Mouse (Mus musculus) ZHBTc4 (cell line): ENCODE results near the gene Tspan10.

Experiments
- DNase-seq: peaks from one replicate; pipeline ENCODE4 v3.0.0-alpha.2; 2011; ENCODE audit warnings: low read depth, low spot score

Tspan10 gene

DNA sequence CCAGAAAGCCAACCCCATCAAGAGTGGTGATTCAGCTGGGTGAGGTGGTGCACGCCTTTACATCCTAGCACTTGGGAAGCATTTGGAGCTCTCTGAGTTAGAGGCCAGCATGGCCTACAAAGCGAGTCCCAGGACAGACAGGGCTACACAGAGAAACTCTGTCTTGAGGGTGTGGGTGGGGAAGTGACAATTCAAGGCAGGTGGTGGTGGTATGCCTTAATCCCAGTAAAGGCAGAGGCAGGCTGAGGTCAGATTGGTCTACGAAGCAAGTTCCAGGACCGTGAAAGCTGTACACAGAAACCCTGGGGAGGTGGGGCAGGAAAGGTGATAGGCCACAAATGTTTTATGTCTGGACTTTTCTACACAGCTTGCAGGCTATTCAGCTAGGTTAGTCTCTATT is 12.5 kb downstream of the Tspan10 start:
- DNase-seq: no peak

DNA sequence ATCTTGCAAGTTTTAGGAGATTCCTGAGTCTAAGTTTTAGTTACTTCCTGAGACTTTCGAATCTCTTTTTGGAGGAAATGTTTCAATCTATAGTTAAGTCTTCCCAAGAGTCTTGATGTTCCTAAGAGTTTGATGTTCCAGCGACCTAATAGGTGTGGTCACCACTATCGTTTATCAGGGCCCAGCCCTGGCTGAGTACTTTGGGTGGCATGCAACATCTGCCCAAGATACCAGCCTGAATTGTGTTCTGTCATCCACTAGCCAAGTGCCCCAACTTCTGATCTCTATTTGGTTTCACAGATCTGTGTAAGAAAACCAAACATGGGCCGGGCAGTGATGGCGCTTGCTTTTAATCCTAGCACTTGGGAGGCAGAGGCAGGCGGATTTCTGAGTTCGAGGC is 13.0 kb downstream of the Tspan10 start:
- no peak for DNase-seq

DNA sequence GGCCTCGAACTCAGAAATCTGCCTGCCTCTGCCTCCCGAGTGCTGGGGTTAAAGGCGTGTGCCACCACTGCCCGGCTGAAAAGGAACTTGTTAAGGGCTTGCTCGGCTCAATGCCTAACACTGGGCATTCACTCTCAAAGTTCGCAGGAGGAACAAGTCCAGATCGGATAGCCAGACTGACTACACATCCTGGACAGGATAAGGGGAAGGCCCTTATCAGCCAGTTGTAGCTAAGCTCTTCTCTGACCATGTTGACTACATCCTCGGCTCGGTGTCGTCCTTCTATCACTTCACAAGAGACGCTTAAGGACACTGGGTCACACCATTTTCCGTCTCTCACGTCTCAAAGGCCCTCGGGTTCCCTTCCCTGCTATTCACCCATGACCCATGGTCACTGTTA is 14.9 kb downstream of the Tspan10 start:
- no peak for DNase-seq

DNA sequence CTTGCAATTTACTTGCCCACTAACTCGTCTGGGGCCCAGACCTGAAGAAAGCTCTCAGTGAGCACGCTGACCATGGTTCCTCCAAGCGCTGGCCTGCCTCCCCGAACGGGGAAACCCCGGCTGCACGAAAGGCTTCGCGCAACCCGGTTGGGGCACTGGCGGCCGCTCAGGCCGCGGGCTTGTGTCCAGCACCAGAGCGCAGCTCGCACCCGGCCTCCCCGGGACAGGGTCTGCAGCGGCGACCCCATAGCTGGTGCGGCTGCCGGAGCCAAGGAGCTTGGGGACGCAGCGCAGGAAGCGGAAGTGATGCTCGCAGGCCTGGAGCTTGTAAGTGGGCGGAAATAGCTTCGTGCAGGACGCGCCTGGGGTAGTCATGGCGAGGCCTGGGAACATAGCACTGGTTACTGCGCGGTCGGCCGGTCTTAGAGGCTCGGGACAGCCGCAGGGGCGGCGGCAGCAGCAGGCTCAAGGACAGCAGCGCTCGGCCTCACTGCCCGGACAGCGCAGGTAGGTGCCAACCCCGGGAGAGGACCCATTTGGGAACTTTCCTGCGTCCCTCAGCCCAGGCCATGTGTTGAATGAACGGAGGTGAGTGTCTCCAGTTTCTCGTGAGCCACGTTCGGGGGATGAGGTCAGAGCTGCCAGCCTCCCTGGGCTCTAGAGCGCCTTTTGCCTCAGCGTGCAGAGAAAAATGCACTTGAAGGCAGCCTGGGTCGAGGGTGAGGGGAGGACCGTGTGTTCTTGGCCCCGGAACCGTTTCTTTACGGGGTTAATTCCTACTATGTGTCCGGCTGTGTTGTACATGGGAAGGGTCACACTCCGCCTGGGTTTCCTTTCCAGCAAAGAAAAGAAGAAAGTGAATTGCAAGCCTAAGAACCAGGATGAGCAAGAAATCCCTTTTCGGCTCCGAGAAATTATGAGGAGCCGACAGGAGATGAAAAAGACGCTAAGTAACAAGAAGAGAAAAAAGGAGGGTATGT is 15.6 kb downstream of the Tspan10 start, which contains the start of the genes Oxld1 and Ccdc137:
Oxld1 (minus strand) TSS at position 297 of the 980 bp plus-strand sequence.
Ccdc137 (plus strand) TSS at position 344 of the 980 bp plus-strand sequence.
- peak; percentile 79 for DNase-seq

DNA sequence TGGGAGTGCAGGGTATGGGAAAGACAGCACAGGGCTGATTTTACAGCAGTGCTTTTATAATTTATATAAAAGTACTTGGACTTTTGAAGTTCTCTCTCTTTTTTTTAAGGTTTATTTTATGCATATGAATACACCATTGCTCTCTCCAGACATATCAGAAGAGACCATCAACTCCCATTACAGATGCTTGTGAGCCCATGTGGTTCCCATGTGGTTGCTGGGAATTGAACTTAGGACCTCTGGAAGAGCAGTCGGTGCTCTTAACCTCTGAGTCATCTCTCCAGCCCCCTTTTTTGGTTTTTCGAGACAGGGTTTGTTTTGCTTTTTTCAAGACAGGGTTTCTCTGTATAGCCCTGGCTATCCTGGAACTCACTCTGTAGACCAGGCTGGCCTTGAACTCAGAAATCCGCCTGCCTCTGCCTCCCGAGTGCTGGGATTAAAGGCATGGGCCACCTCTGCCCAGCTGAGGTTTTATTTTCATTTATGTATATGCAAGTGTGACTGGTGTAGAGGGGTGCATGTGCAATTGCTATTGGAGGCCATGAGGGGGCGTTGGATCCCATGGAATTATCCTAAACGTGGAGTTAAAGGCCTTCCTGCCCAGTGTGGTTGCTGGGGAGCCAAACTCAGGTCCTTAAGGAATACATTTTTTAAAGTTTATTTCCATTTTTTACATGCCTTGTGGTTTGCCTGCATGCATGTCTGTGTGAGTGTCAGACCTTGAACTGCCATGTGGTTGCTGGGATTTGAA is 16.6 kb downstream of the Tspan10 start:
- peak; percentile 69 for DNase-seq

DNA sequence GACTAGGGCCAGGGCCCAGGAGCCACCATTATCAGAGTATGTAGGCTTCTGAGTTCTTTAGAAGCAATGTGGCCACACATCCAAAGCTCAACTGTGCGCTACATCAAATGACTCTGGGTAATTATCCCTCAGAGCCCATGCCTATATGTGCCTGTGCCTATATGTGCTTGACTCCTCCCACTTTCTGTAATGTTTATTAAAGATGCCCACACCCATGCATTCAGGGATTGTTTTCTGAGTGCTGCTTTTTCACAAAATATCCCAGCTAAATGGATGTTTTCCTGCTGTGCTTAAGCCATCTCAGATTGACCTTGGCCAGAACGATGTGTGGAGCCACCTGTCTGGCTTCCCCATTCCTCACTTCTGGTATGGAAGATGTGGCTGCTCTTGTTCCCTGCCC is 21.1 kb downstream of the Tspan10 start:
- no peak for DNase-seq

DNA sequence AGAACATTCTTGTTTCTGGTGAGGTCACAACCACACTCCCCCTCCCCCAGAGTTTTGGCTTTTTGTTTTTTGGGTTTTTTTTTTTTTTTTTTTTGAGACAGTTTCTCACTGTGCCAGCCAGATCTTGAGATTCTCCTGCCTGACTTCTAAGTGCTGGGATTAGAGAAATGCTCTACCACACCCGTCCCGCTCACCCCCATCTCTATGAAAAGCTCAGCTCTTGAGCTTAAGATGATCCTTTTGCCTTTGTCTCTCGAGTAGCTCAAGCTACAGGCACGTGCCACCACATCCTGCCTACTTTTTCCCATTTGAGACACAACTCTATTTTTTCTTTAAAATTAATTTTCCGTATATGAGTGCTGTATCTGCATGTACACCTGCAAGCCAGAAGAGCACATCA is 21.9 kb downstream of the Tspan10 start:
- DNase-seq: no peak

DNA sequence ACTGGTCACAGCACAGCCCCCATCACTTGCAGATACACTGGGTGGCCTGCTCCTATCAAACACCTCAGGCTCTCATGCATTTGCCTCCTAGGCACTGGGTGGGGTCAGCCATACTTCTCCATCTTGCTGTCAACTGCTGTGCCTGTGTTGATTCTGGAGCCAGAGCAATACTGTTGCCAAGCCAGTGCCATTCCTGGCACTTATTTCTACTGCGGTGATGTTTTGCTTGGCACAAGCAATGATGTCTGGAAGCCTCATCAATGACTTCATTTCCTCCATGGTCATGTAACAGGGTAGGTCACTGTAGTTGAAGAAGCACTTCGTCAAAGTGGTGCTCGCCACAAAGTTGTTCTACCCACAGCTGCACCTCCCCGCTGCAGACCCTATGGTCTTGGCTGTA is 23.1 kb downstream of the Tspan10 start:
- no peak for DNase-seq

DNA sequence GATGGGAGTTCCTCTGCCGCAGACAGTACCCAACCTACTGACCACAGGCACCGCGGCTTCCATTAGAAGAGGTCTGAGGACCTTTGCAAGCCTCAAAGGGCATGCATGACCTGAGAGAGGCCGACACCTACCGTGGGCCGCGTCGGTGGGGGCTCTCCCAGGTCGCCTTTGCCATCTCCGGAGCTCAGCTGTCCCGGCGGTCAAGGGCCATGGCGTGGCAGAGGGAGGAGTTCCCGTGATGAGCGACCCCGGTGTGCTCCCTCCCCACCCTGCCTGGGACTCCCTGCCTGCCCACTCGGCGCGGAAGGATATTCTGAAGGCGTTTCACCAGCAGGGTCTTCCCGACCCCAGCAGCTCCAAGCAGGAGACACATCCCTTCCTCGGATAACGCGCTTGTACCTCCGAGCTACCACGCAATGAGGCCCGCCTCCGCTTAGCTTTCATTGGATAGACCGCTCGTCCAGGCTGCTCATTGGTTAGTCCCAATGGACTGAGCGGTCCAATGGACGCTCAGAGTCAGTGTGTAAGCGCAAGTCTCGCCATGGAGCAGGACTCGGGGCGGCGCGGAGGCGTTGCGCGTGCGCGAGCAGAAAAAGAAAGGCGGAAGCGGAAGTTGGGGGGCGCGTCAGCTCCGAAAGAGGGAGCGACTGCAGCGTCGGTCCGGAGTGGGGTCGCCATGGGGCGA is 24.7 kb downstream of the Tspan10 start, which contains the start of gene Arl16:
Arl16 (minus strand) TSS at position 557 of the 685 bp plus-strand sequence.
- peak; percentile 100 for DNase-seq

DNA sequence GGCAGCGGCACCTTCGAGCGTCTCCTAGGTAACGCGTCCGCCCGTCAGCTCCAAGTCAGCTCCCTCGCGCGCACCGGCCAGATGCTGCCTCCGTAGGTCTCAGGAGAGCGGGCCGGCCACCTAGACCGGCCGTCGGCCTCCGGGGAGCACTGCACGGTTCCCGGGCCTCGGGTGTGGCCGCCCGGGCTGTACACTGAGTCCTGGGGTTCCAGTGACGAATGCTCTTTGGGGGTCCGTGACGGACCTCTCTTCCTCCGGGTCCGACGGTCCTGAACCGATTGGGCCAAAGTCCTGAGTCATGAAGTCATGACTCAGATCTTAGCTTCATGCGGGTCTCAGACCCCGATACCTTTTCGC is 25.3 kb downstream of the Tspan10 start:
- no peak for DNase-seq

DNA sequence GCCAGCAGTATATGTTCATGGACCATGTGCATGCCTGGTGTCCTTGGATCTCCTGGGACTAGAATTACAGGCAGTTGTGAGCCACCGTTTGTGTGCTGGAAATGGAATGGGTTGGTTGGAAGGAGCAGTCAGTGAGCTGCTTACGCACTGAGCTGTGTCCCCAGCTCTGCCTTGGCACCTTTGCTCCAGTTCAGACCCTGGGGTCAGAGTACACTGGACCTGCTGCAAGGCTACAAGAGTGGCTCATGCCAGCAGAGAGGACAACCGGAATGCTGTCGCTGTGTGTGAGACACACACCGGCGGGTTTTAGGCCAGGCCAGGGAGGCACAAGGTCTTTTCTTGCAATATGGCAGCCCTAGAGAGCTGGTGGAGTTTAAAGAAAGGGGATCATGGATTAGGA is 29.6 kb downstream of the Tspan10 start:
- DNase-seq: no peak

DNA sequence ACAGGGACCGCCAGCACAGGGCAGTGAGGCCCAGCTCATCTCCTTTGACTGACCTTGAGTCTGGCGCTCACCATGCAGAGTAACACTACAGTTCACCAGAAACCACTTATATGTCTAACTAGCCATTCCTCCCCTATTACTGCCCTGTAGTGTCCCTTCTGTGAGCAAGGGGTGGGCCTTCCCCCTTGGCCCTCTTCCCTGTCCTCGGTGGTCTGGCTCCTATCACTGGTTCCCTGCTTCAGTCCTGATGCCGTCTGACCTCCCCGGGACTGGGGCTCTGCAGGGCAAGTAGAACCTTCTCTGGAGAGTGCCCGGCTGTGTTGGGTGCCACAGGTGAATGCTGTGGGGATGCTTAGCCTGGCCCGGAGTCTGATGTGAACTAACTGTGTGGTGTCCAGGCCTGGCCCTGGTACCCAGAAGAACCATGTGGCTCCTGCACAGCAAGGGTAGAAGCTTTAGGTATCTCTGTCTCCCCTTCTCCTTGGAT is 41.0 kb downstream of the Tspan10 start:
- DNase-seq: no peak

DNA sequence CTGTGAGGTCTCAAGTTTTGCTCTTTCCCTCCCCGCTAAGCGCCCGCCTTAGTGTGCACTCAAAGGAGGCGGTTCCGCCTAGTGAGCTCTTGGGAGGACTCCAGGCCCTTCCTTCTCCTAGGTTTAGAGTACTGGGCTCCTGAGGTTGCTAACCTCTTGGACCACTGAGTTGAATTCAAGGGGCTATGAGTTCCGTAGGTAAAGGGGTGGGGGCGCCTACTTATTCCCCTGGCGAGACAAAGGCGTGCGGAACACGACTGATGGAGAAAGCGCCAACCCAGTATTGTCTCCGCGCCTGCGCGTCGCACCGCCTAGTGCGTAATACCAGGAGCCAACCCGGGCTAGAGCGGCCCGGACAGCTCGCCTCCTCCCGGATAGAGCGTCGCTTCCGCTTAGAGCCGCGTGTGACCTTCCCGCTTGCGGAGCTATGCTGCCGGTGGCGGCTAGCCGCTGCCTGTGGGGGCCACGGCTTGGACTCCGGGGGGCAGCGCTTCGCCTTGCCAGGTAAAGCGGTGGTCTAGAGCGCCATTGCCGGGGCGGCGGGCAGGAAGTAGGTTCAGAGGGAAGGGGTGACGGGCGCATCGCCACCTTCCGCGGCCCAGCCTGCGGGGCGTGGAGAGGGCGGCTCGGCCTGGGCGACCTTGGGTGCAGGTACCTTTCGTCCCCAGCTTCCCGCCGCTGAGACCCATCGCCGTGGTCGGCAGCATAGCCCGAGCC is 42.0 kb downstream of the Tspan10 start, which contains the start of gene Mrpl12:
Mrpl12 (plus strand) TSS at position 349 of the 717 bp plus-strand sequence.
- peak; percentile 97 for DNase-seq

DNA sequence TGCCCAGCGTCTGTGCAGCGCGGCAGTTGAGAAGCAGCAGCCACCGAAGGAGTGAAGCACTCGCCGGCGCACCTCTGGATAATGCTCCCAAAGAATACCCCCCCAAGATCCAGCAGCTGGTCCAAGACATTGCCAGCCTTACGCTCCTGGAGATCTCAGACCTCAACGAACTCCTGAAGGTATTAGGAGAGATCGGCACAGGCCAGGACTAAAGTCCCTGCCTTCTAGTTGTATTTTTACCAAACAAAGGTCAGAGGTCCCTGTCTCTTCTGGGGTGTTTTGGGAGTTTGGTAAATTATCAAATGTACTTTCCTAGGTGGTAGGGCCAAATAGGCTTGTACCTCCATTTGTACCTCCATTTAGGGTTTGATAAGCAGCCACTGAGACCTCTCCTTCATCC is 42.8 kb downstream of the Tspan10 start:
- DNase-seq: no peak

DNA sequence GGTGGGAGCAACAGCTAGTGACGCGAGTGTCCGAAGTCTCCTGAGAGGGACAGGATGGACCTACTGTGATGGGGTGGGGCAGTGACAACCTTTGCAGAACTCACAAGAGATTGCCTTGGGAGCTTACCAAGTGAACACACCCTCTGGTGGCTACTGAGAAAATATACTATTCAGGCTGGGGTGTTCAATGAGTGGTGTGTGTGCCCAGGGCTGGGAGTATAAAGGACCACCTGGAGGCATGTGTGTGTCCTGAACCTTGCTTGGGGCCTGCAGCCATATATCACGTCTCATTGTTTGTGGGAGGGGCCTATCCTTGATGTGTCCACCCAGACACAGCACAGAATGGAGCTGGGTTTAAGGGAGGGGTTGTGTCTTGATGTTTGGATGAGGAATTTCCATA is 46.1 kb downstream of the Tspan10 start:
- peak; percentile 28 for DNase-seq

DNA sequence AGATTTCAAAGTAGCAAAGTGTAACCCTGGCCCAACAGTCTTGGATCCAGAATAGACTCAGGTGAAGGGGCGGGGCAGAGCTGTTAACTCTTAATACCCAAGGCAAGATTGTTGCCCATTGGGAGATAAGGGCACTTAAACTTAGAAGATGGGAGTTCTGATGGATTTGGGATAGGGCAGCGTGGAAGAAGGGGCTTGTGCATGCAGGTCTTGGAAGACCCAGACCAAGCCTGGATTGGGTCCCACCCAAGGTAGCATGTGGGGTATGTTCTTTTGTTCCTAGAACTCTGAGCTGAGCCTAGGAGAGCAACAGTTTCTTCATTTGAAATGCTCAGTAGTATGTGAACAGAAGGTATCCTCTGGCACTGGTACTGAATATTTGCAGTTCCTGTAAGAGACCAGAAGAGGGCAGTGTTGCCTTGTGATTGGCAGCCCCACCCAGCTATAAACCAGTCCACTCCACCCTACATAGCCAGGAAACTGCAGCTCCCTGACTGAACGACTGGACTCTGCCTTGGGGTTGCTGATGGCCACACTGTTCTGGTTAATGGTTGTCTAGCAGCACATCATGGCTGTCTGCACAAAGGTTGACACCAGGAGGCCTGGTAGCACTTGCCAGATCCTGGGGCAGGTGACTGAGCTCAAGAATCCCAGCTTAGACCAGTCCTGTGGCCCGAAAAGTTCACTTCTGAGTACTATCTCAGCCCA is 46.8 kb downstream of the Tspan10 start:
- DNase-seq: peak; percentile 88

DNA sequence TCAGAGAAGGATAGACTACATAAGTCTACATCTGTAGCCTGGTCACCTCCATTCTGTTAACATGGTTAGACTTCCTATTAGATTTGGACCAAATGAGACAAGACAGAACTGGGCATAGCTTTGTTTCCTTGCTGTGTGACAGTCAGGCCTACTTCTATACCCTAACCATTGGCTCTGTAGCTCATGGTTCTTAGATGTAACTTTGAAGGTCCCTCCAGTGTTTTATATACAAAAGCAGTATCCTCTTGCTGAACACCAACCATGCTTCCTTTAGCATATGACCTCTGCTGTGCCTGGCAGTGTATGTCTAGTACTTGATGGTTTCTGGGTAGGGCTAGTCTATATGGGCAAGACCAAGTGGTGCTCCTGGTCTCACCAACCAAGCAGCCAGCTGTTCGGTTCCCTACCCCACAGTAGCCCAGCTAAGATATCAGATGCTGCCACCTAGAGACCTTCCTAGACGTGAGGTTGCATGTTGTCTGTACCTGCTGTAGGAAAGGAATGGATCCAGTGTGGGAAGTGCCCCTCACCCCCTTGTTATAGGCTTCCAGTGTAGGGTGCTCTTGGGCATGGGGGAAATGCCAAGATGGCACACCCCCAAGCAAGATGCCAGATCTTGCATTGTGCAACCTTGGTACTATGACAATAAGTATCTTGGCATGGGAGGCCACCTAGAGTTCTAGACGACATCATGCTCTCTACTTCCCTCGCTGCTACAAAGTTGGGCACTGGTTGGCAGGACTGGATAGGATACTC is 48.0 kb downstream of the Tspan10 start:
- no peak for DNase-seq

DNA sequence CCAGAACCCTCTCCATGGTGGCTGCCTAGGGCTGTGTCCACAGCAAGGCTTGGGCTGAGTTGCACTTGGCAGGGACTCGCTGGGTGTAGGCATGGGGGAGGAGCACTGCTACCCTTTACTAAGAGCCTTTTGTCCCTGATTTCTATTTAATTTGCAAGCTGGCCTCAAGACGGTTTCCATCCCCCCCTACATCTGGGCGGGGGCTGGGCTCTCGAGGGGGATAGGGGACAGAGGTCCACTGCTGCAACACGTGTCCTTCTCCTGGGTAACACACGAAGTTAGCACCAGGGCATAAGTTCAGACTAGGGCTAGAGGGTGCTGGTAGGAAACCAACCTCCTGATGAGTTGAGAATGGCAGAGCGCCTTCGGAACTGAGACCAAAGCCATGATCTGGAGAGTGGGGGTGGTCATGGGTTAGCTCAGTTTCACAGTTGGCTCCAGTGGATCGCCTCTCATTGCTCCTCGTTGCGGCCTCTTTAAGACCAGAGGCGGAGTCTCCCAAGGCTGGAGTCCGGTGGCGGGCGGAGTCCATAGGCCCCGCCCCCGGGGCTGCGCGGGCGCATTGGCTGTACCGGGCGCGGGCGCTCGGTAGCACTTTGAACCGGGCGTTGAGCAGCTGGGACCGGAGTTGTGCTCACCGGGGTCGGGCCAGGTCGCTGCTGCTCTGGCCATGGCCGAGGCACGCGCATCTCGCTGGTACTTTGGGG is 49.0 kb downstream of the Tspan10 start, which contains the start of gene Slc25a10:
Slc25a10 (plus strand) TSS at position 524 of the 707 bp plus-strand sequence.
- peak; percentile 93 for DNase-seq
